Mouse (Mus musculus) layer of hippocampus, adult 2 months (tissue): ENCODE results near the gene Tcte2. TPM values are rescaled to one million over a fixed set of nuclear protein-coding genes. Genes with fewer than 3 reads are reported as not detected.

ENCODE experiments used
- DNase-seq, 2 experiments: peaks; one replicate each; pipeline ENCODE4 v3.0.0; 2022; ENCODE audit warnings: low spot score in 2 of 2
- H3K27ac ChIP-seq: fragments of 200-600 bp; 2 replicates; pipeline ENCODE4 v1.8.1; 2022
- H3K4me3 ChIP-seq: fragments of 200-600 bp; 2 replicates; pipeline ENCODE4 v1.8.1; 2022; ENCODE audit warnings: mild to moderate bottlenecking
- CTCF ChIP-seq: fragments of 200-600 bp; conservative IDR thresholded peaks from 2 replicates; pipeline ENCODE4 v1.8.1; 2022; ENCODE audit warnings: antibody characterized with exemption, mild to moderate bottlenecking, moderate library complexity
- total RNA-seq, 2 experiments: library from RNA; stranded (reverse); gene quantifications; 2 replicates each; pipeline ENCODE4 v1.2.3; 2021

Gene Tcte2
- total RNA-seq, 2 experiments from 2014 or later = 18.4 to 22.1 TPM

DNA sequence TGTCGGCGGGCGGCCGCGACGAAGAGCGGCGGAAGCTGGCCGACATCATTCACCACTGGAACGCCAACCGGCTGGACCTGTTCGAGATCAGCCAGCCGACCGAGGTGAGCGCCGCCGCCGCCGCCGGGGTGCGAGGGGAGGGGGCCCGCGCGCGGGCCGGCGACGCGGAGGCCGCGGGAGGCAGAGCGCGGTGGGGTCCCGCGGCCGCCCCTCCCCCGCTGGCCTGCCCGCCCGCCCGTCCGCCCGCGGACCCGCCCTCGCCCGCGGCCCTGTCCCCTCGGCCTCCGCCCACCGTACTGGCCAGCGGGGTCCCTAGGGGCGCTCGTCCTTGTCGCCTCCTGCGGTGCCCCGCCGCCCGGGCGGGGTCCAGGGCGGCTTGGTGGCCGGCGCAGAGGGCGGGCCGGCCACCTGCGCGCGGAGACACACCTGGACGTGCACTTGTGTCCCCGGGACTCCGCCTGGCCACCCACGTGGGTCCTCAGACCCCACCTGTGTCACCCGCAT, 898 bp downstream of the Tcte2 start:
- no peak for TF ChIP-seq CTCF
- Histone ChIP-seq H3K27ac (peak overlapping the region; percentile 87), H3K4me3 (peak overlapping the region; percentile 98)
- DNase-seq = no peak

DNA sequence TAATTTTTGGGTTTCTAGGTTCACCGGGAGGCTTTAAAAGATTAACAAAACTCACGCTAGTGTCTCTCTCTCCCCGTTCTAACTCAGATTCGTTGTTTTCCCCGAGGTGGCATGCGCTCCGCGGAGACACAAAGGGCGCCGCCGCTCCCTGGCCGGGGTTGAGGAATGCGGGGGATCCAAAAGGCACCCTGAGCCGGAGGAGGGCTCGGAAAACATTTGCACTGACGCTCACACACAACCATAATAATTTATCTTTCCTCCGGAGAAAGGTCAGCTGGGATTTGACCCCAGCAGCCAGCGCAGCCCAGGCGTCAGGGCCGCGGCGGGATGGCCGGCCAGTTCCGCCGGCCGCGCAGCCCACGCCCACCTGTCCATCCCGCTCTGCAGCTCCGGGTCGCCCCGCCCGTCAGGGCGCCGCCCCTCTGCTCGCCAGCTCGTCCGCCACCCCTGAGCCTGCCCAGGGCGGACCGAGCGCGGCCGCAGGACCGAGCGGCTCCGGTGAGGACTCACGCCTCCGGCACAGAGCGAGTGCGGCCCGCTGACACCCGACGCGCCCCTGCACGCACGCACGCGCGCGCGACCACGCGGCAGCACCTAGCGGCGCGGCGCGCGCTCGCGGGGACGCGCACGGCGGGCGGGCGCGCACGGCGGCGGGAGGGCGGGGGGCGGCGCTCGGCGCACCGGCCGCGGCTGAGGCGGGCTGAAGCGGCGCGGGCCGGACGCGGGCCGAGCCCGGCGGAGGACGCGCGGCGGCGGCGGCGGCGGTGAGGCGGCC, 1.6 kb downstream of the Tcte2 start, which contains the start of gene Afdn:
Afdn (plus strand) TSS at position 687 of the 775 bp plus-strand sequence.
- peak; percentile 57 to 75 for DNase-seq
- TF ChIP-seq CTCF = no peak
- Histone ChIP-seq H3K4me3 (peak within 1 kb of the TSS; percentile 98), H3K27ac (peak within 1 kb of the TSS; percentile 93)

DNA sequence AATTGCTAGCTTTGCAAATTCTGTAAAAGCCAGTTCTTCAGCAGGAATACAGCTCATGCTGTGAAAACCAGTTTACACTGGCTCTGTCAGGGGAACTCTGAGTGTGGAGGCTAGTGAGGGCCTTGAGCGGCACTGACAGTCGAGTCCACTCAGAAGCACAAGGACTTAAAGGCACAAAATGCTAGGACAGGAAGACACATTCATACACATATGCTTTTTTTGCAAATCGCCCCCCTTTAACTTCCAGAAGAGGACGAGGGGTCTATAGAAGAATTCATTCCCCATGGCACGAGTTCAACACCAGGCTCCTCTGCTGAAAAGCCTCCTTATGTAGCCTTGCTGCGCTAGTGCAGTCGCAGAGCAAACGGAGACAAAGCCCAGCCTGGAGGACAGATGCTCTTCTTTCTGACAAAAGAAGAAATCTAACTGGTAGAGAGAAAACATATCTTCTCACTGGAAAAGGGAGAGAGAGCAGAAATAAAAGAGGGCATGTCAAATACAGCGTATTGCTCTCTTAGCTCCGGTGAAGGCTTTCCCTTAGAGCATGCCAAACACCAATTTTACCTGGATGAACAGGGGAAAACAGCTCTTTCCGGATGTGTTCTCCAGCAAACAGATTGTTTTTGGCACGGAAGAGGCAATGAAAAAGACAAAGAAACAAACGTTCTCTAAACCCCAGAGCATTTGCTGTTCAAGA, 2.3 kb downstream of the Tcte2 start:
- Histone ChIP-seq H3K4me3 (peak overlapping the region; percentile 87), H3K27ac (peak overlapping the region; percentile 93)
- TF ChIP-seq CTCF = no peak
- DNase-seq = peak in 1 of 2 experiments; percentile 19

DNA sequence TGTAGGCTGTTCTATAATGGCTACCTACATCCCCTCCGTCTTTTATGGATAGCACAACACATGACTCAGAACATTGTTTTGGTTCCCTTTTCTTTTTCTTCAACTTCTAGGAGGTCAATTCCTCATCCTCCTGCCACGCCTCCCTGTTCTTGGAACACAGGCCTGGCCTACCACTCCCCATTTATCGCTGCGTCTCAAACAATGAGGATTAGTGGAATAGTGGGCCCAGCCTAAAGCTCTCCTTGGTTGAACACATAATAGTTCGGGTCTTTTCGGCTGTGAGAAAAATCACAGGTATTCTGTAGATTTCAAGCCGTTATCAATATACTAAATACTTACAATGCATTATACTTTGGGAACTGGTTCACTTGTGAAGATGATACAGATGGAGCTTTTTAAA, 3.0 kb downstream of the Tcte2 start:
- DNase-seq = no peak
- H3K4me3 ChIP-seq = peak overlapping the region; percentile 87
- TF ChIP-seq CTCF = no peak
- peak overlapping the region; percentile 93; the same call in 1 of the 2 replicates for H3K27ac ChIP-seq

DNA sequence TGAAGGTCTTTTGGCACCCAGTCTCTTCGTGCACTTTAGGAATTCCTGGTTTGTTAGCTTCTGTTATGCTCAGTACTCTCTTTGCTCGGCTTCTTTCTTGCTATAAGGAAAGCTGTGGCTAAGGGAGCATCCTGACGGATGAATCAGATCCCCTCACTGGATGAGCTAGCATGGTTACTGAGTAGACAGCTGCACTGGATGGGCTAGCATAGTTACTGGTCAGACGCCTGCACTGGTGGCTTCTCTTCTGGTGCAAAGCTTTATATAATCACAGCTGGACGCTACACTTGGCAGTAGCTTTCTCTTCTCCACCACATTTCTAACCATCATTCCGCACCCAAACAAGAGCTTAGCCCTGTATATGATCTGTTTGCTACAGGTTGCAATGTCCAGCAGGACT, 6.7 kb downstream of the Tcte2 start:
- Histone ChIP-seq H3K27ac (no peak overlapping the region), H3K4me3 (no peak overlapping the region)
- no peak for DNase-seq
- no peak for TF ChIP-seq CTCF

DNA sequence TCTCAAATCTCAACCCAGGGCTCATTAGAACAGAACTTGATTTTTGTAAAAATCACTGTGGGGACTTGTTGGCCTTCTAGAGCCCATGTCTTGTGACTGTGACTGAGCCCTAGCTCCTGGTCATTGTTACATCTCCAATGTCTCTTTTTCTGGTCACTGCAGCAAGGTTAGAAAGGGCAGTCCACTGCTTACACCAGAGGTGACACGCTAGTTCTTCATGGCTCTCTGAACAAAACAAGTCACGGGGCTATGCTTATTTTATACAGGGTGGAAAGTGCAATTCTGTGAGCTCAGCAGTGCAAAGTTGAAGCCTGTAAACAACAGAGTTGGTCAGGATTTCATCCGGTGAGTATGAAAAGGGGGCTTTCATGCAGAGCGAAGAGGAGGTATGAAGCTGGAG, 7.7 kb downstream of the Tcte2 start:
- DNase-seq = no peak
- Histone ChIP-seq H3K27ac (no peak overlapping the region), H3K4me3 (no peak overlapping the region)
- TF ChIP-seq CTCF = no peak

DNA sequence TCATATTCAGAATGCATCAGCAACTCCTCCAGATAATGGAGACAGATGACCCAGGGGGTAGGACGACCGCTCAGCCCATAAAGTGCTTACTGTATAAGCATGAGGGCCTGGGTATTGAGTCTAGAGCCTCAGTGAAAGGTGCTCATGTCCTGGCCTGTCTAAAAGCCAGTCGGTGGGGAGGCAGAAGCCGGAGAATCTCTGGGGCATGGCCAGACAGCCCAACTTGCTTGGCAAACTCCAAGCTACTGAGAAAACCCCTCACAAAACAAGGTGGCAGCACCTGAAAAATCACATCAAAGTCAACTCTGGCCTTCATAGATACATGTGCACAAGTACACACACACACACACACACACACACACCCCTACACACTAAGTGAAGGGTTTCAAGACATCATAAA, 12.6 kb downstream of the Tcte2 start:
- no peak for TF ChIP-seq CTCF
- no peak for DNase-seq

DNA sequence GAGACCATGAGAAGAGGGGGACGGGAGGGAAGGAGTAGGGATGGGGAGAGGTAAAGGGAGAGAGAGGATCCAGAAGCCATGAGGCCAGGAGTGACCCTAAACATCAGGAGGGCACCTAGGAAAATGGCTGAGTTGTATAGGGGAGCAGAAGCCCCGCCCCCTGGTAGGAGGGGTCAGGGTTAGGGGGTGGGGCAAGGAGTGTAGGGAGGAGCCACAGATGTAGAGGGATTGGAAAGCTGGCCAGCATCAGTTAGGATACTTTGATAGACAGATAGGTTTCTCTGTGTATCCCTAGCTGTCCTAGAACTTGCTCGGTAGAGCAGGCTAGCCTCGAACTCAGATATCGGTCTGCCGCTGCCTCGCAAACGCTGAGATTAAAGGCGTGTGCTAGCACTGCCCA, 13.9 kb downstream of the Tcte2 start:
- TF ChIP-seq CTCF = no peak
- no peak overlapping the region for H3K27ac ChIP-seq
- no peak for DNase-seq
- H3K4me3 ChIP-seq = no peak overlapping the region

More for the DNA sequence above, 12.6 kb downstream of the Tcte2 start:
- no peak overlapping the region for H3K4me3 ChIP-seq
- no peak overlapping the region for H3K27ac ChIP-seq

DNA sequence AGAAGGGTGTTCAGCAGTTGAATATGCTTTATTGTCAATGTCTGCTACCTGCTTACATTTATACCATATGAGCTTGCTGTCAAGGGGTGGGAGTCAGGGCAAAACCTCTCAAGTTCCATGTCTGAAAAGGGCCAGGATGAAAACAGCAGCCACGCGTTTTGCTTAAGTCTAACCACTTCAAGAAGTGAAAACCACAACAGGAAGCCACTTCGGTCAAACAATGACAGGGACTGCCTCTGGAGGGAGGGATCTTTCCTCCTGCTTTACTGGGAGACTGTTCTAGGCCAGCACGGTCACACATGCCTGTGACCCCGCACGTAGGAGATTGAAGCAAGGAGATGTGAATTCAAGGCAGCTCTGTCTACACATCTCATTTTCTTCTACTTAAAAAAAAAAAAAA, 15.3 kb downstream of the Tcte2 start:
- no peak for TF ChIP-seq CTCF
- no peak for DNase-seq
- no peak overlapping the region for H3K27ac ChIP-seq
- no peak overlapping the region for H3K4me3 ChIP-seq

DNA sequence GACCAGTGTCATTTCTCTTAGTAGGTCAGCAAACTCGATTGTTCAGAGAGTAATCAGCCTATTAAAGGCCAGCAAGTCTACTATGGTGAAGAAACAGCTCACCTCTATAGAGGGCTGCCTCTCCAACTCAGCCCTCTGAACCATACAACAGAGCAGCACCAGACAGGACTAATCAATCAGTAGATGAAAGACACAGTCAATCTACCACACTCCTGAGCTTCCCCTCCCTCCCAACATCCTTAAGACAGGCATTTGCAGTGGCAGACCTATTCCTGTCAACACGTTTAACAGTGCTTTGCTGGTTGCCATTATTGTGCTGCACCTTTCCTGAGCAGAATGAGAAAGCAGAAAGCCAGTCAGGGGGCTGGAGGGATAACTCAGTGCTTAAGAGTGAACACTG, 16.3 kb downstream of the Tcte2 start:
- no peak overlapping the region for H3K4me3 ChIP-seq
- no peak for TF ChIP-seq CTCF
- H3K27ac ChIP-seq = no peak overlapping the region
- DNase-seq = no peak

DNA sequence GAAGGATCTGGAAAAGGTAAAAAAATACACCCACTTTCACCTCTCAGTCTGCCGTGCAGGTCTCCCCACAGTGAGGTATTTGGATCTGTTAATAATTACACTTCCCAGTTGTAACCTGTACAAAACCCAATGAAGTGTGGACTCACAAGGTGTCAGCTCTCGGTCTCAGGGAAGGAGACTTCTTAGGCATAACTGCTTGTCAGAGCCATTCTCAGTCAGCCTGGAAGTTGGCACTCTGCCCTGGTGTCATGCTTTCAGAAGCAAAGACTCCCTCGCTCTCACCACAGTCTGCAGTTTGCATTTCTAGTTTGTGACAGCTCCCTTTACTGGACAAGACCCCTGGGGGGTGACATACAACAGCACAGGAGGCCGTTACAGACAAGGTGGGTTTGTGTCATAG, 16.8 kb downstream of the Tcte2 start:
- no peak for DNase-seq
- H3K4me3 ChIP-seq = no peak overlapping the region
- no peak for TF ChIP-seq CTCF
- H3K27ac ChIP-seq = no peak overlapping the region

DNA sequence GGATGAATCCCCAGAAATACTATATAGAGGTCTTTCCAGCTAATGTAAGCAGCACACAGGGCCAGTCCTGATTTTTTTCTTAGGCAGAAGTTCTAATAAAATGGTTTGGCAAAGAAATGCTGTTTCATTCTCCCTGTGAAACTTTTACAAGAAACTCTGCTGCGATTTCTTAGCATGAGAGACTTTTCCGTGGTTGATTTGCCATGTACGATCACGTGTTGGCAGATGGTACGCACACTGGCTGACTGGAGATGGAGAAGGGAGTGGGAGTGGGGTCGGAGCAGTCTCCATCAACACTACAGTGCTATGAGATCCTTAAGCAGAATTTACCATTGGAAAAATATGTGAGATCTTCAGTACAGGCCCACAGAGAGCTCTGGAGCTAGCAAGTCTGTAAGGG, 17.4 kb downstream of the Tcte2 start:
- no peak for TF ChIP-seq CTCF
- DNase-seq = no peak
- H3K4me3 ChIP-seq = no peak overlapping the region
- H3K27ac ChIP-seq = no peak overlapping the region

DNA sequence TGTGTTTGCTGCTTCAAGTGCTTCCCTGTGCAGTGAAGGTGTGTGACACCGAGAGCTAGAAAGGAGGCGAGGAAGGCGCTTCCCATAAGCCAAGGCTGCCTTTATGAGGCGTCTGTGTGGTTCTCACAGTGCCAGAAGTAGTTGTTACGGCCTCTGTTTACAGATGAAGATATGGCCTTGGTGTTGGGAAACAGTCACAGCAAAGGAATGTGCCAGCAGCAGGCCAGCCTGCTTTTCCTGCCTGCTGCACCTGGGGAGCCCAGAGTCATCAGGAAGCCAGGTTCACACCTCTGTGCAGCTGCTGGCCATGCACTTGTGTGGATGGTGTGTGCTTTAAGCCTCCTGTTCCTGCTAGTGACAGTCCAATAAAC, 17.9 kb downstream of the Tcte2 start:
- no peak for DNase-seq
- no peak overlapping the region for H3K27ac ChIP-seq
- TF ChIP-seq CTCF = no peak
- H3K4me3 ChIP-seq = no peak overlapping the region
